Mouse (Mus musculus) layer of hippocampus, adult 18-20 months (tissue): ENCODE results near the gene Gm12888. TPM values are rescaled to one million over a fixed set of nuclear protein-coding genes. Genes with fewer than 3 reads are reported as not detected.
"Not testable (repeated sequence)": the region's sequence is repeated elsewhere in the genome, so short reads cannot be mapped to it uniquely, and the experiment has no call there.

Experiments
- DNase-seq, 2 experiments: peaks; one replicate each; pipeline ENCODE4 v3.0.0; 2022; ENCODE audit warnings: low spot score in 2 of 2
- long read RNA-seq: library from polyadenylated mRNA; stranded (forward); transcript quantifications from one replicate; pipeline ENCODE4 v2.0.0, GENCODE M21; 2021
- total RNA-seq, 2 experiments: library from RNA; stranded (reverse); gene quantifications; 2 replicates each; pipeline ENCODE4 v1.2.3; 2021

The Gm12888 gene
- total RNA-seq: not detected
- long read RNA-seq: 0 reads

- DNase-seq: not testable (repeated sequence)
Observed at GRCm38 (mm10) chr4:121324817-121325216, at the start of gene Gm12888. Gene Gm12888, minus strand, starts transcription at chr4:121324917.

Other genes with a start within 250 kb of the Gm12888 start
- gene Zmpste24, start 226.7 kb downstream of the Gm12888 start, total RNA-seq: 10 to 100 TPM; 23.8 to 25.4 TPM
- not detected for gene Tmco2, start 215.7 kb downstream of the Gm12888 start, total RNA-seq
- gene Rlf, start 109.8 kb downstream of the Gm12888 start, total RNA-seq: 10 to 100 TPM; 27.8 to 29.7 TPM
- gene Gm12886, start 98.2 kb upstream of the Gm12888 start, total RNA-seq: not detected